Mouse (Mus musculus) embryo, embryonic 11.5 days (tissue): ENCODE results near the gene Cd82.
A peak's percentile ranks its signal among the peaks of the same experiment; 100 is the strongest.

Experiments used
- DNase-seq: peaks from one replicate; pipeline ENCODE4 v3.0.0-alpha.2; 2012; ENCODE audit warnings: low read depth, low spot score

The Cd82 gene

DNA sequence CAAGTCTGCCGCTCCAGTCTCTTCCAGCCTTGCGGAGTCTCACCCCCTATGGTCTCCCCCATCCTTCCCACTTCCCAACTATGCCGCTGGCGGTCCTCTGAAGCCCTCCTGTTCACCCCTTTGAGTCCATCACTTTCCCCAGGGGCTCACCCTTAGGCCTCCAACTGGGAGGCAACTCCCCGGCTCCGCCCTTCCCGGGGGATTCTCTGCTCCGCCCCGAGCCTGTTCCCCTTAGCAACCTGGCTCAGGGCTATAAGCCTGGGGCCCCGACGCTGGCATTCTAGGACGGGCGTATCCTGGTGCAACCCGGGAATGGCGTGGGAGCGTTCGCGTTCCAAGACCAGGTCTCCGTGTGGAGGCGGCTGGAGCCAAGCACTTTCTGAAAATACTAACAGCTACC, at the start of gene Cd82:
Gene Cd82, minus strand, starts transcription at position 381 of the 400 bp plus-strand sequence.
- no peak for DNase-seq

DNA sequence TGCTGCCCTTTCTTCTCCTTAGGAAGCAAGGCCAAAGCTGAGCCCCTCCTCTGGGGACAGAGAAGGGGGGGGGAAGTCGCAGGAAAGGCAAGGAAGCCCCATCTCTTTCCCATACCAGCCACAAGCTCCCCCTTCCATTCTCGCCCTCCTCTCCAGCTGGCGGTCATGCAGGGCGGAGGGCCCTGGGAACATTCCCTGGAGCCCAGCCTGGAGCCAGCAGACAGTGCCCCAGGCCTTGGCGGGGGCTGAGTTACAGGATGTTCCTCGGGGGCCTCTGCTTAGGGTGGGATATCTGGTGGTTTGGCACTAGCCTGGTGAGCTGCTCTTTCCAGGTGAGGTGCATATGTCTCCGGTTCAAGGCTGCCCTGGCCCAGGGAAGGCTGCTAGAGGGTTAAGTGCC, 49.2 kb upstream of the Cd82 start:
- no peak for DNase-seq

DNA sequence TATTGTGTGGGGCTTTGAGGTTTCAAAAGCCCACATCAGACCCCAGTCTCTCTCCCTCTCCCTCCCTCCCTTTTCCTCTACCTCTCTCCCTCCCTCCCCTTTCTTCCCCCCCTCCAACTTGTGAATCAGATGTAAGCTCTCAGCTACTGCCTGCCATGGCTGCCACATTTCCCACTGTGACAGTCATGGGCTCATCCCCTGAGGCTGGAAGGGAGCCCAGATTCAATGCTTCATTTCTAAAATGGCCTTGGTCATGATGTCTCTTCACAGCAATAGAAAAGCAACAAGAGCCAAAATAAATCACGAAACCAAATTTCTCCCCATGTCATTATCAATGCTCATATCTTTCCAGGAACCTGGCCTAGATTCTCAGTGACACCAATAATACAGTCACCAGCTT, 47.9 kb upstream of the Cd82 start:
- DNase-seq: no peak

DNA sequence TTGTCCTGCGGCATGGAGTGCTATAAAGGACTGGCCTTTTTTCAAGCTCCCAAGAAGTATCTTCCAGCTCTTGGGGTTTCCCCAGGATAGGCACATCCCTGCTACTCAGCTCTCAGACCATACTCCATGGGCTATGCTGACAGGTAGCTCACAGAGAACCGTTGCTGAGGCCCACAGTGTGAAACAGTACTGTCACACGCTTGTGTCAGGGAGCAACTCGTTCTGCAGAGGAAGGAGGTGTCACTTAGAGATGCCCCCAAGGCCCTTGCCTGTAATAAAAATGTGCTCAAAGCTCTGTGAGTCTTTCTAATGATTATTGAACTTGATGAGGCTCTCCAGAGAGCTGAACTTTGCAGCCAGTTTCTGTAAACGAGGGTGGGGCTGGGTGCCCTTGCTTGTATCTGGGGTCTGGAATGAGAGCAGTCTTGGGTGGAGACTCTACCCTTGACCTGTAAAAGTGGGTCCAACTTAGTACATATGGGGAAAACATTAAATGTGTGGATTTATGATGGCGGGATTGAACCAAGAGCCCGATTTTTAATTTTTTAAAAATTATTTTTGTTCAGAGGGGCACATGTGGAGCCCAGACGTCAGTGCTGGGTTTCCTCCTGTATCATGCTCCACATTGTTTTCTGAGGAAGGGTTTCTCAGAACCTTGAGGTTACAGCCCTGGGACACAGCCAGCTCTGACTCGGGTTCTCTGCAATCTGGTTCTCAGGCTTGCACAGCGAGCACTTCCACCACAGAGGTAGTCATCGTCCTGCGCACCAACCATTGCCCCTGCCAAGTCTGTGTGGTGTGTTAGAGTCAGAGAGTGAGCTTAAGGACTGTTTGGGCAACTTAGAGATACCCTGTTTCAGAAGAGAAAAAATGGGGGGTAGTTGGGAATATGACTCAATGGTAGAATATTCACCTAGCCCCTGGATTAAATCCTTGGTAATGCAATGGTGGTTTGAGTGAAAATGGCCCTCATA, 47.1 kb upstream of the Cd82 start:
- no peak for DNase-seq

DNA sequence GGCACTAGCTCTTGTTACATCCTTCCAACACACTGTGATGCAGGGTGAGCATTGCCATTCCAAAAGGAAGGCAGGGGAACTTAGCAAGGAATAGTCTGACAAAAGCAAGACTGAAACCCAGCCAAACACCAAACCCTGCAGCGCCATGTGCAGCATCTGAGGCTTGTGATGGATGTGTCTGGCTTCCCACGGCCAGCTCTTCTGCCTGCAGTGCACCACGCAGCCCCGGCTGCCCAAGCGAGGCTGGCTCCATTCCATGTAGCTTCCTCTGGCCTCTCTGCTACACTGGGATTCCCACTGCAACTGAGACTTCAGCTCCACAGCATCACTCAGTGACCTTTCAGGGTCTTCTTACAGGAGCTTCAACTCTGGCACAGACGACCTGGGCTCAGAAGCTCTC, 42.2 kb upstream of the Cd82 start:
- DNase-seq: no peak

DNA sequence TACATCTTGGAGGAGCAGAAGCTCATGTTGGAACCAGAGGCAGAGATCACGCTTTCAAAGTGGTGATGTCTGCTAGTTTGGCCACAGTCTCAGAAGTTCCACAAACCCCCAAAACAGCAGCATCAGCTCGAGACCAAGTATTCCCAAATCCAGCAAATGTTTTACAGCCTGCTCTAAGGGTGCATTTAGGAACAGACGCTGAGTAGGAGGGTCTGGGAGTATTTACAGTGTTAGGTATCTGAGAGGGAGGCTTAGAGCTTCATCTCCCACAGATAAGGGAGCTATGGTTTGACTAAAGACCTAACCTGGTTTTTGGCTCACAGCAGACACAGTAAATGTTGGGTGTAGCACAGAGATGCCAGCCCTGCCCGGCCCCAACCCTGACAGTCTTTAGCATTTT, 40.4 kb upstream of the Cd82 start:
- no peak for DNase-seq

DNA sequence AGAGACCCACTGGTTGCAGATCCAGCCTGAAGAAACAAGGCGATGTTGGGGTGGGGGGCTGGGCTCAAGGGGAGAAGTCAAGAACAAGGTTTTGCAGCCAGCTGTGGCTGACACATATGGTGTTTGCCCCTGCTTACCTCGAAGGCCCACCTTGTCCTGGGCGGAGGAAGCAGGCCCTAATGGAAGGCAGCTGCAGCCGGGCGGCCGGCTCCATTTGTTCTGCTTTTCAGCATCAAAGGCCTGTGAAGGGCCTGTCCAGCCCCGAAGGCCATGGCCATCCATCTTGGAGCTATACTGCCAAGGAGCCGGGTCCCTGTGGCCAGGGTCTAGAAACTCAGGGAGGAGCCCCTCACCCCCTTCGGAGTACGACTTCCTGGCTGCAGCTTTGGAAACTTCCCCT, 38.4 kb upstream of the Cd82 start:
- DNase-seq: no peak

DNA sequence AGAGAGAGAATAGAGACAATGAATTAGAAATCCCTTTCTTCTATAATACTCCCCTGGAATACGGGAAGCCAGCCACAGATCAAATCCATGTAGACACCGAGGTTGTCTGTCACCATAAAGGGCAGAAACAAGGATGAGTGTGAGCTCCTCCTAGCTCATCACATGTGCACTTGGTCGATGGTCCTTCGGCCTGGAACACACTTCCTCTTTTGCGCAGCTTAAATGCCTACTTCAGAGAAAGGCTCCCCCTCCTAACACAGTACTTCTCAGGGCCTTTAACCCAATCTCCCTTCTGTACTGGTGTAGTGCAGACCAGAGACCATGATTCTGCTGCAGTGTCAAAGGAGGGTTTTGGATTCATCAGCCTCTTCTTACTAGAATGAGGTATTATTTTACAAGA, 34.3 kb upstream of the Cd82 start:
- no peak for DNase-seq

DNA sequence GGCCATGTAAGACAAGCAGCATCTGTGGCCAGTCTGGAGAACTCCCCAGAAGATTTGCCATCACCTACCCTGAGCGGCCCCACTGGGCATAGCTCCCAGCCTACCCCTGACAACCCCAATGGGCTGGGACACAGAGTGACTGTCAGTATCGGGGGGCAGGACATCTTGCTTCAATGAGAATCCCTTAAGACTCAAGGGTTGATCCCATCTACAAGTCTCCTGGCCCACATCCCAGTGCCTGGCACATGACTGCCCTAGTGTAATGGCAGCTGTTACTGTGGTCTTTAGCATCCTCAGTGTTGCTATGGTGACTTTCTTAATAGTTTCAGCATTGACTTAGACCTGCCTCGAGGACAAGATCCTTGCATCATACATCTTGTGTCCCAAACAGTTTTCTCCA, 32.2 kb upstream of the Cd82 start:
- DNase-seq: no peak

DNA sequence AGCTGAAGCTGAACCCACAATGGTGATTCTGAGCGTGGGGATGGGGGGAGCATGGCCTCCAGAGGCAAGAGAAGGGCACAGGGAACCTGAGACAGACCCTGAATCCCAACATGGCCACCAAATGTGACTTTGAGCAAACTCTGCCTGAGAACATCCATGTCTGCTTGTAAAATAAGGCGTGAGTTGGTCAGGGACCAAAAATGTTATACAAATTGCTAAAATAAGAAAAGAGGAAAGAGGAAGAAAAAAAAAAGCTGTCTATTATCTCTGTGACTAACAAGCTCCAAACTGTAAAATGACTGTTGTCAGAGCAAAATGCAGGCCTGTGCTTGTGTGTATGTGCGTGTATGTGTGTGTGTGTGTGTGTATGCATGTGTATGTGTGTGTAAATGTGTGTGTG, 30.6 kb upstream of the Cd82 start:
- DNase-seq: no peak

DNA sequence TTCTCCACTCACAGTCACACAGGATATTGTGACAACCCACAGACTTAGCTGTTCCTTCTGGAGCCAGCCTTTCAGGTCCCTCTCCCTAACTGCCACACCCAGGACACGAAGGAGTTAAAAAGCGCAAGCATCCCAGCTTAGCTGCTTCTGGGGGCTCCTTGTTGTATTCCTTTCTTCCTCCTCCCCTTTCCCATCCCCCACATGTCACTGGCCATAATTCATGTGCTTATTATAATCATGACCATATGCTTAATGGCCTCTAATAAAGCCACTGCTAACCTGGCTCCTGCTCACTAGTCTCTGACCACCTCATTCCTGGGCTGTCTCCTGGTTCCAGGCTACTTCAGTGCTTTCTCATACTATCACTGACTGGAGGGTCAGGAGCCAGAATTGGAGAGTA, 27.6 kb upstream of the Cd82 start:
- no peak for DNase-seq

DNA sequence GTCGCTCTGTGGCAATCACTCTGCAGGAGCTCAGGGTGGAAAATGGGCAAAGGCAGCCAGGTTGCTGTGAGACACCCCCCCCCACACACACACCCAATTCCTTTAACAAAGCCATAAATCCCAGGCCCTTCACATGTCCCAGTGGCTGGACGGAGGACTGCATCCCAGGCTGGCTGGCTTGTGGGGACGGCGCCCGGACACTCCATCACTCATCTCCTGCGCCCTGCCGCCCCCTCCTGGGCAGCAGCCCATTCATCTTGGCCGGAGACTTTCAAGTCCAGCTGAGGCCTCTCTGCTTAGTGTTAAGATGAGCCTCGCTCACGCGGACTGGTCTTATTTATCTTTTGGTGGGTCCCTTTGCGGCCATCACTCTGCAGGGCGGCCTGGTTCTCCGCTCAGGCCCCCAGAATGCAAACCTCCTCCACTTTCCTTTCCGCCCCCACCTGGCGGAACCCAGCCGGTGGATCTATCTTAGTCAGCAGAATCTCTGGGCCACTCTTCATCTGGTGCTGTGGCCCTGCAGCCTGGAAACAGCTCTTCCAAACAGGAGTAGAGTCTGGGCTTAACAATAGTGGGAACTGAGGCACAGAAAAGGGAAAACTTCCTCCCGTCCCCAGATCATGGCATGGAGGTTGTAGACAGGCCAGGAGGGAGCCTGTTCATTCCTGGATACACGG, 26.1 kb upstream of the Cd82 start:
- DNase-seq: peak; percentile 54

DNA sequence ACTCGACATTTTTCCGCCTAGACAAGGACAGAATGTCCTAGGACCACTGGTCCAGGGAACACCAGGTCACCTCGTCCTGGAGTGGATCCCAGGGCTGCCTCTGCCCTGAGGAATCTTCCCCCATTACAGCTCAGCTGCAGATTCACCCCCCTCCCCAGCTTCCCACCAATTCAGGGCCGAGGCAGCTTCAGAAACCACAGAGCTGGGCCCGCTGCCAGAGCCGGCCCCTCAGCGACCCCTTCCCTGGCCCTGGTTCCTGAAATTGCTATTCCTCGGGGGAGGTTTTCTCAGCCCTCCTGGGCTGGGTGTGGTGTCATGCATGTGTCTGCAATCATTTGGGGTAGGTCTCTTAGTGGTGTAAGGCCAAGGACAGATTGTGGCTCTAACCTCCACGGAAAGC, 22.5 kb upstream of the Cd82 start:
- no peak for DNase-seq

DNA sequence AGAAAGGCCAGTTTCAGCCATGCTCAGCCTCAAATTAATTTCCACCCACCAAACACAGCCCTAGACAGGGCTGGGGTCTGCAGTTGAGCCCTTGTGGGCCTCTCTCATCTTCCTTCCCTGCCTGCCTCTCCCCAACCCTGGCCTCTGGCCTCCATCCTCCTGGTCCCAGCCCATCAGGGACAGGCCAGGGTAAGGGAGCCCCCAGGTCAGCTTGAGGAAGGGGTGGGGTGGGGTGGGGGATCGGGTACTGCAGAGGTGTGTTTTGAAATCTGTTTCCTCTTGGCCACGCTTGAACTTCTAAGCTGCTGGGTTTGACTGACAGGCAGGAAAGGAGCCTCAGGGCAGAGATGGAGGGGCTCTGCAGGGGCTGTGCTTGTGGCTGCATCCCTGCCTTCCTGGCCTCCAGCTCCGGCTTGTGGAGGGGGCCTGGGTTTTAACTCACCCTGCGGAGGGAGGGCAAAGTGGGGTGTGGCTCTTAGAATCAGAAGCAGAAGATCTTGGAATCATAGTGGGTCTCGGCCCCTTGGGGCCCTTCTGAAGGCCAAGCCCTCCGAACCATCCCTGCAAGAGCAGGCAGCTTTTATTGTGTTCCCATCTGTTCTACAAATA, 19.2 kb upstream of the Cd82 start:
- DNase-seq: no peak

DNA sequence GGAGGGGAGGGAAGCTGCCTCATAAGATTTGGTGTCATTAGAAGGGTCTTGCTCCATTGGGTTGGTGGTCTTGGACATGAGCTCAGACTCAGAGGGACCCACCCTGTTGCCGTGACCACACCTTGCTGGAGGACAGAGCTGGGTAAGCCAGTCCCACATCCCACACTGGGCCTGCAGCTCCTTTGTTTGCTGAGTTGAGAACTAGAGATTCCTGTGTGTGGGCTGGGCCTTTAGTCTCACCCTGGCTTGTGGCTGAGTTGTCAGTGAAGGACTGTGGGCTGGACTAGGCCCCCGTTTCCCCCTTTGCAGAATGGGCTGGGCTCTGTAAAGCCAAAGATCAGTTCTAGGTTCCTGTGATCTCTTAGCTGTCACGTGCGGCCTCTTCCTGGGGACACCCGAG, 15.8 kb upstream of the Cd82 start:
- DNase-seq: no peak

DNA sequence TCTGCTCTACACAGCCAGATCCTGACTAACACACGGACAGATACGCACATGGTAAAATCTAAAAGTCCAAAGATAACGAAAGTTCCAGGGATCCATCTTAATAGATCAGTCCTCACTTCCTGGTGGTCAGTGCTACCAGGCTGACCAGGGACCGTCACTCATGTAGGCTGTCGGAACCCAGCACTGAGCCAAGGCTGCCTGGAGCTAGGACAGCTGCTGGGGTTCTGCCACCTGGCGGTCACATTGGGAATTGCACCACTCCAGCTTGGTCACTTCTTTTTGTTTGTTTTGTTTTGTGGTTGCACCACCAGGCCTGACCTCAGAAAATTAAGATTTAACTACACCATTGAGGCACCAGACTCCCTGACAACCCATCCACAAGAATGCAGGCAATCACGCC, 14.6 kb upstream of the Cd82 start:
- DNase-seq: no peak

DNA sequence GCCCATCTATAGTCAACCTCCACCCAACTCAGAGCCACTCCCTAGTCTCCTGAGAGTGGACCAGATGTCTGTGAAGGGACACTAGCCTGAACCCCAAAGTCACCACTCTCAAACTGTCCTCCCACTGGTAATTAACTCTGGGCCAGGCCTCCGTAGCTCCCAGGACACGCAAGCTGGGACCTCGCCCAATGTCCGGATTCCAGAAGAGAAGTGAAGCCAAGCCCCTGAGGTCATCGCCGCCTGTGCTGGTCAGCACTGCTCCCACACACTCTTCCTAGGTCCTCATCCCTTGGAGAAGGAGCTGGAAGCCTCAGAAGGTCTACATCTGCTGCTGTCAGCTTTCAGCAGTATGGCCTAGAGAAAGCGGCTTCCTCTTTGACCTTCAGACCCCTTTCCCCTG, 13.5 kb upstream of the Cd82 start:
- no peak for DNase-seq

DNA sequence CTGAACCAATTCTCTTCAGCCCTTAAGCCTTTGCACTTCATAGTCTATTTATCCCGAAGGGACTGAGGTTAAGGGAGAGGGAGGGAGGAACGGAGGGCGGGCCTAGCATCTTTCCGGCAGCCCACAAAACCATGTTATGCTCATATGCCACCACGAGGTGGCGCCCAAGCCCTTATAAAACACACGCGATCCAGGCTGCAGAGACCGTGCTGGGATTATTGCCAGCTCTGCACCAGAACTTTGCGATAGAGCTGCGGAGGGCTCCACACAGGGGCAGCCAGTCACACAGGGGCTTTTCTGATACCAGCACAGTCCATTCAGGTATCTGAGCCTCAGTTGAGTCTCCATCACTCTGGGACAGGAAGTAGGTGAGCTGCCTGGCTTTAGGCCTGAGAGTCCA, 12.1 kb upstream of the Cd82 start:
- DNase-seq: peak; percentile 86

DNA sequence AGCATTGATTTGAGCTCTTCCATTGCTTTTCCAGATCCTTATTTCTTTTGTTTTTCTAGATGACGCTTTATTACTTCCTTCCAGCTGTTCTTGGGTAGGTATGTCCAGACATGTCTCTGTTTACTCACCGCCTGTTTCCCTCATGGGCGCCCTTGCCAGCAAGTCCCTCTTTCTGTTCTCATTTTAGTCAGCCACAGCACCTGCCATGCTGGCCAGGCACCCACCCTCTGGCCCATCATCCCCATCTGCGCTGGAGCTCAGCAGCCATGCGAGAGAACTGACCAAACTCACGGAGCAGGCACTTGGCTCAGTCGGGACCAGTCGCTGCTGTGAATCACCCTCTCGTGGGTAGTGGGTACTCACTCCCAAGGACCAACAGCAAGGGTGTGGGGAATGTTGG, 11.0 kb upstream of the Cd82 start:
- DNase-seq: no peak

DNA sequence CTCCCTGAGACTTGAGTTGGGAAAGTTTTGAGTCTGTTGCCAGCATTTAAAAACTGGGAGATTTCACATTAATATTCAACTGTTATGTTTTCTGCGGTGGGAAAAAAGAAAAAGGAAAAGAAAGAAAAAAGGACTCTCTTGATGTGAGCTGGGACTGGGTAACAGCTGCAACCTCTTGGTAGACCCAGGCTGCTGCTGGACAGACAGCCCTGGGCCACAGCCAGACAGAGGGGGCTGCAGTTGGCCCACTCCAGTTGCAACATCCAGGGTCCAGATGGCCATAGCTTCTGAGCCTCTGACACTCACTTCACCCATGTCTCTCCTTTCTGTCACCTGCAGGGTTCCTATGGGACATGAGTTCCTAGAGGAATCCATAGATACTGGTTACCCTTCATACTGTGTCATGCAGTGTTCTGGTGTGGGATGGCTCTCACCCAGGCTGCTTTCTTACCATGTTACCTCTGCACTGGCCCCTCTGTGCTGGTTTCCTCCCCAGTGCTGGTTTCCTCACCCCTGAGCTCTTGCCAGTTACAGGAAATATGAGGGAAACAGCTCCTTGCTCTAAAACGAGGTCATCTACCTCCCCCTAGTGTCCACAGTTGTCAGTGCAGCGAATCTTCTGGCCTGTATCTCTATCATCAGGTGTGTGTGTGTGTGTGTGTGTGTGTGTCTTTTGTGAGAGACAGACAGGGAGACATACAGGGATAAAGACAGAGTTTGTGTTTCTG, 8.1 kb upstream of the Cd82 start:
- peak; percentile 63 for DNase-seq

DNA sequence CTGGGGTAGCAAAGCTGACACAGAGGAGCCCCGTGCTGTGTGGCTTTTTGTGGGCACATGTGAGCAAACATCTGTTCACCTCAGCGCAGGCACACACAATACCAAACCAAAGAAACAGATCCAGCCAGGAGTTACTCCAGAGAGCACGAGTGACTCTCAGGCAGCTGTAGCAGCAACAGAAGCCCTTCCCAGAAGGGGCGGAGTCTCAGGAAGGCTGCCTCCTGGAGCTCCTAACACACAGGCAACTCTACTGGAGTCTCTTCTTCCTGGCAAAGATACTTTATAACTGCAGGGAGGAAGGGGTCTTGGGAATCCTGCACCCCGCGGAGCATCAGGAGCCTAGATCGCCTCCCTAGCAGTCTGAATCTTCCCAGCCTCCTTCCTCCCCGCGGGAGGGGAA, 7.2 kb upstream of the Cd82 start:
- DNase-seq: no peak

DNA sequence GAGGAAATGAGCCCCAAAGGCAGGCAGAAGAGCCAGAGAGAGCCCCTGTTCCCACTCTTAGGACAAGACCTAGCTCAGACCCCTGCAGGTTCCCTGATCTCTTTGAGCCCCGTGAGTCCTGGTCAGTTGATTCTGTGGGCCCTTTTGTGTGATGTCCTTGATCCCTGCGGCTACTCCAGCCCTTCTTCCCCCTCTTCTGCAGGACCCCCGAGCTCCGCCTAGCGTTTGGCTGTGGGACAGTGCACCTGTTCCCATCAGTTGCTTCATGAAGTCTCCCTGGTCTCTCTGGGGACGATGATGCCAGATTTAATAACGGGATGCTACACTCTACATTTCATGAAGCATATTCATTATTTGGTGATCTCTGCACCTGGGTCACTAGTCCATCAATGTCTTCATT, 6.2 kb upstream of the Cd82 start:
- DNase-seq: no peak
